Mouse (Mus musculus): ENCODE results near the gene Rps24. TPM values are rescaled to one million over a fixed set of nuclear protein-coding genes. Genes with fewer than 3 reads are reported as not detected.

Rps24 gene
- polyA plus RNA-seq, 1 experiment from 2014 or later, result 675 TPM

- 56% methylated on average over 10 of the region's 10 CpGs for WGBS
These were observed 38.9 kb downstream of the Rps24 start for GRCm38 (mm10) chr14:24525677-24526415.

DNA sequence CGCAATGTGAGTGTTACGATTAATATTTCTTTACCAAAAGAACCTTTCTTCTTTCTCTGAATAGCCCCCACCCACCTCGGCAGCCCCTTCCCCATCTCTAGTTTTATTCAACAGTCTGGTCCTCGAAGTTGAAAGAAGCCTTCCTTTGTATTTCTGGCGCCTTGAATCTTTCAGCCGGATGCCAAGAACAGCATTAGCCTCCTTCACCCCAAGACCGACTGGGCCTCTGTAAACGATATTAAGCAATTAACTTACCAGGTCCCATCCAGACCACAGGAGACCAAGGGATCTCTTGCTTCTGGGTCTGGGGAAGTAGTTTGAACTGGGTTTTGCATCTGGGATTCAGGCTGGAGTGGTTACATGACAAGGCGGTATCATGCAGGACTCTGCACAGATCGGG is 39.5 kb downstream of the Rps24 start:
- Histone ChIP-seq H3K27me3 (no peaks in the 10 kb centered on the region), H3K27ac (peak overlapping the region; percentile 58; the same call in 1 of the 2 replicates), H3K36me3 (no peaks in the 10 kb centered on the region), H3K4me3 (no peak overlapping the region), H3K4me2 (no peak overlapping the region), H3K9ac (no peak overlapping the region), H3K9me3 (no peaks in the 10 kb centered on the region), H3K4me1 (replicated peaks) (peaks cover 42% of the 10 kb centered on the region)
- 58% methylated on average over 10 of the region's 10 CpGs for WGBS
- ATAC-seq (ENCODE audit: low FRiP score), result no peak

More at GRCm38 (mm10) chr14:24525677-24526415, 38.9 kb downstream of the Rps24 start:
- Histone ChIP-seq H3K4me1 (replicated peaks) (peaks cover 39% of the 10 kb centered on the region), H3K9ac (no peak overlapping the region), H3K27ac (peak overlapping the region; percentile 77), H3K27me3 (no peaks in the 10 kb centered on the region), H3K36me3 (no peaks in the 10 kb centered on the region), H3K4me2 (no peak overlapping the region), H3K9me3 (no peaks in the 10 kb centered on the region), H3K4me3 (no peak overlapping the region)
- 0 out of 2 replicates have a peak, but pooled peaks have one; percentile 47 for ATAC-seq (ENCODE audit: low FRiP score)

GRCm38 (mm10) chr14:24530228-24530627 is 43.3 kb downstream of the Rps24 start:
- H3K27me3 ChIP-seq, result no peaks in the 10 kb centered on the region
- no peak overlapping the region for H3K4me3 ChIP-seq
- peaks cover 71% of the 10 kb centered on the region for H3K4me1 ChIP-seq (replicated peaks)
- no peak for ATAC-seq (ENCODE audit: low FRiP score)
- H3K36me3 ChIP-seq, result no peaks in the 10 kb centered on the region
- H3K9ac ChIP-seq, result peak overlapping the region; percentile 5; the same call in 1 of the 2 replicates
- no peak overlapping the region for H3K4me2 ChIP-seq
- H3K9me3 ChIP-seq, result no peaks in the 10 kb centered on the region
- 3% methylated on average over 6 of the region's 6 CpGs for WGBS
- H3K27ac ChIP-seq, result peak overlapping the region; percentile 40; the same call in 1 of the 2 replicates

GRCm38 (mm10) chr14:24534865-24535545 is 48.1 kb downstream of the Rps24 start:
- H3K4me3 ChIP-seq, result no peak overlapping the region
- H3K27ac ChIP-seq, result peak overlapping the region; percentile 87
- ATAC-seq (ENCODE audit: low FRiP score), result peak; percentile 55
- no peaks in the 10 kb centered on the region for H3K36me3 ChIP-seq
- H3K27me3 ChIP-seq, result no peaks in the 10 kb centered on the region
- peaks cover 53% of the 10 kb centered on the region for H3K4me1 ChIP-seq (replicated peaks)
- no peak overlapping the region for H3K9ac ChIP-seq
- no peak overlapping the region for H3K4me2 ChIP-seq
- no peaks in the 10 kb centered on the region for H3K9me3 ChIP-seq
- 31% methylated on average over 9 of the region's 9 CpGs for WGBS

GRCm38 (mm10) chr14:24542901-24543300 is 56.0 kb downstream of the Rps24 start:
- H3K4me3 ChIP-seq, result no peak overlapping the region
- H3K27ac ChIP-seq, result peak overlapping the region; percentile 14
- 46% methylated on average over 4 of the region's 4 CpGs for WGBS
- H3K36me3 ChIP-seq, result no peaks in the 10 kb centered on the region
- no peak overlapping the region for H3K4me2 ChIP-seq
- peaks cover 8% of the 10 kb centered on the region; the same call in 1 of the 2 replicates for H3K4me1 ChIP-seq (replicated peaks)
- no peak for ATAC-seq (ENCODE audit: low FRiP score)
- no peaks in the 10 kb centered on the region for H3K27me3 ChIP-seq
- H3K9ac ChIP-seq, result no peak overlapping the region
- H3K9me3 ChIP-seq, result 0 out of 2 replicates have a peak, but pooled peaks cover 6% of the 10 kb centered on the region

DNA sequence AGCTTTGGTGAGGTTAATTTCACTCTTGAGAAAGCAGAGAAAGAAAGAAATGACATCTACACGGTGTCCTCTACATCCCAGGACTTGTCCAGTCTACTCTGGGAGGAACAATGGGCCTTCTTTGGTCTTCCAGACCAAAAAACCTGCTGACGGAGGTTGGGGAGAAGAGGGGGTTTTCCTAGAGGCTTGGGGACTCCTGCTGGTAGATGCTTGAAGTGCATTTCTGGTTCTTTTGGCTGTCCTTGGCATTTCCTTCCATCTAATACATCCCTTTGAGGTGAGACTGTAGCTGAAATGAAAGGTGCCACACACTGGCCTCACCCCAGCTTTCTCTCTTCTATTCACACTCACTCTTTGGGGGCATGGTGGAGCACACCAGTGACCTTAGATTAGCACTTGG is 57.1 kb downstream of the Rps24 start:
- Histone ChIP-seq H3K4me2 (no peak overlapping the region), H3K4me3 (no peak overlapping the region), H3K4me1 (replicated peaks) (peaks cover 8% of the 10 kb centered on the region; the same call in 1 of the 2 replicates), H3K36me3 (no peaks in the 10 kb centered on the region), H3K9me3 (0 out of 2 replicates have a peak, but pooled peaks cover 6% of the 10 kb centered on the region), H3K27ac (no peak overlapping the region), H3K27me3 (no peaks in the 10 kb centered on the region), H3K9ac (no peak overlapping the region)
- 21% methylated on average over 2 of the region's 2 CpGs for WGBS
- no peak for ATAC-seq (ENCODE audit: low FRiP score)

Other genes with a start within 250 kb of the Rps24 start
- 18.7 and 20.5 TPM in 2 replicates for gene Dlg5, start 241.2 kb upstream of the Rps24 start, polyA plus RNA-seq (2015; fragmentation: Nextera tagmentation; extraction: Ambion mirVana)
- gene E330034G19Rik, start 193.9 kb upstream of the Rps24 start, polyA plus RNA-seq (2015; fragmentation: Nextera tagmentation; extraction: Ambion mirVana), result 0.12 and 0.23 TPM in 2 replicates
- gene Polr3a, start 67 bp upstream of the Rps24 start, polyA plus RNA-seq (2015; fragmentation: Nextera tagmentation; extraction: Ambion mirVana), result 20.7 and 22.6 TPM in 2 replicates

All from hindbrain, embryonic 13.5 days (tissue).